Mouse (Mus musculus) mature B cell (primary cell): Measurements from ENCODE around the gene Sall2.

Source experiments
- in situ Hi-C: fragments of 300-500 bp; cut with MboI; formaldehyde crosslinking; loops from 2 replicates; pipeline ENCODE4 v1.14.3; 2019

Gene Sall2

GRCm38 (mm10) chr14:52304644-52305271 lies 23.8 kb downstream of the Sall2 start, which contains the start of gene Mettl3:
Gene Mettl3, minus strand, starts transcription at chr14:52305128.
- in situ Hi-C loops = loop anchor here (25.0 kb wide), 1 partner anchor 417 kb away; the partner anchor contains the start of genes Mettl17 and Slc39a2

GRCm38 (mm10) chr14:52303517-52303916 lies 25.0 kb downstream of the Sall2 start:
- in situ Hi-C loops = loop anchor here (25.0 kb wide), 1 partner anchor 416 kb away; the partner anchor contains the start of genes Mettl17 and Slc39a2

GRCm38 (mm10) chr14:52295558-52296264 lies 32.9 kb downstream of the Sall2 start:
- in situ Hi-C loops = no loop called here

GRCm38 (mm10) chr14:52284191-52284590 lies 44.4 kb downstream of the Sall2 start:
- in situ Hi-C loops = no loop called here

- in situ Hi-C loops = no loop called here
Observed at GRCm38 (mm10) chr14:52283629-52284028, 44.9 kb downstream of the Sall2 start.

- in situ Hi-C loops = no loop called here
Observed at GRCm38 (mm10) chr14:52279747-52280120, 48.8 kb downstream of the Sall2 start.

- in situ Hi-C loops = no loop called here
Observed at GRCm38 (mm10) chr14:52278932-52279746, 49.4 kb downstream of the Sall2 start, which contains the start of the genes Tox4 and Rab2b. Gene Tox4, plus strand, starts transcription at chr14:52279146. Gene Rab2b, minus strand, starts transcription at chr14:52279545.

- in situ Hi-C loops = no loop called here
Observed at GRCm38 (mm10) chr14:52277210-52277609, 51.4 kb downstream of the Sall2 start.

GRCm38 (mm10) chr14:52272781-52273180 lies 55.8 kb downstream of the Sall2 start:
- in situ Hi-C loops = no loop called here
